Mouse (Mus musculus): Measurements from ENCODE around the gene Zfp626. TPM values are rescaled to one million over a fixed set of nuclear protein-coding genes. Genes with fewer than 3 reads are reported as not detected.

Zfp626 gene
- total and polyA plus RNA-seq, 3 experiments = 3.2 to 4.0 TPM; not detected in 1

GRCm38 (mm10) chr7:27840104-27840503, 33.1 kb downstream of the Zfp626 start:
- peaks cover 3 to 6% of the 10 kb centered on the region in 2 experiments; a peak in 3 of 4 replicates for H3K4me1 ChIP-seq (ENCODE audit: control insufficient read depth in 1 of 2, insufficient read depth in 2 of 2, low read length in 2 of 2)
- no peaks in the 10 kb centered on the region; the same call in 1 of the 2 replicates for H3K79me2 ChIP-seq (ENCODE audit: control insufficient read depth, insufficient read depth, low read length, poor library complexity)
- no peak for DNase-seq (ENCODE audit: low read depth, low spot score)
- TF ChIP-seq TCF12 (IDR thresholded peaks at IDR 0.05; ENCODE audit: low read depth, low read length) (no peak), CHD2 (IDR thresholded peaks at IDR 0.05; ENCODE audit: low read length) (no peak), SIN3A (IDR thresholded peaks at IDR 0.05; ENCODE audit: low read length) (no peak), ZC3H11A (IDR thresholded peaks at IDR 0.05; ENCODE audit: low read depth, low read length) (no peak), CHD1 (IDR thresholded peaks at IDR 0.05; ENCODE audit: low read depth, low read length) (no peak), USF2 (IDR thresholded peaks at IDR 0.05; ENCODE audit: borderline replicate concordance in 1 of 2, insufficient read depth in 1 of 2, low read depth in 1 of 2, low read length in 2 of 2) (no peak), MAZ (IDR thresholded peaks at IDR 0.05; ENCODE audit: low read depth, low read length) (no peak), CTCF (IDR thresholded peaks at IDR 0.05 in 2 of 3, conservative IDR thresholded peaks at IDR 0.05 in 1 of 3; ENCODE audit: control insufficient read depth in 1 of 3, insufficient read depth in 1 of 3, low read depth in 2 of 3, low read length in 3 of 3, poor library complexity in 1 of 3, severe bottlenecking in 1 of 3) (no peak), EP300 (IDR thresholded peaks at IDR 0.05; ENCODE audit: low read depth in 1 of 2, low read length in 2 of 2) (no peak)
- H3K36me3 ChIP-seq (ENCODE audit: control insufficient read depth in 1 of 2, insufficient read depth in 2 of 2, low read length in 2 of 2) = peaks cover 0 to 3% of the 10 kb centered on the region in 2 experiments; a peak in 2 of 4 replicates
- H3K9me3 ChIP-seq (replicated peaks; ENCODE audit: insufficient read depth, low read length) = no peaks in the 10 kb centered on the region
- no peaks in the 10 kb centered on the region for H3K27me3 ChIP-seq (ENCODE audit: control insufficient read depth in 1 of 2, insufficient read depth in 2 of 2, low read length in 2 of 2)
- no peak overlapping the region for H3K9ac ChIP-seq (ENCODE audit: control insufficient read depth, low read depth, low read length, poor library complexity, severe bottlenecking)
- no peak overlapping the region for H3K4me3 ChIP-seq (ENCODE audit: control insufficient read depth in 1 of 2, insufficient read depth in 1 of 2, low read depth in 2 of 2, low read length in 2 of 2)
- no peak overlapping the region for H3K27ac ChIP-seq (ENCODE audit: control insufficient read depth, low read depth, low read length)

GRCm38 (mm10) chr7:27857227-27857626, 50.2 kb downstream of the Zfp626 start, which contains the start of gene Zfp607a:
TSS of gene Zfp607a (plus strand) at chr7:27857527.
- DNase-seq (ENCODE audit: low read depth, low spot score) = no peak
- Histone ChIP-seq H3K79me2 (ENCODE audit: control insufficient read depth, insufficient read depth, low read length, poor library complexity) (peaks cover 11% of the 10 kb centered on the region), H3K4me3 (ENCODE audit: control insufficient read depth in 1 of 2, insufficient read depth in 1 of 2, low read depth in 2 of 2, low read length in 2 of 2) (no peak within 1 kb of the TSS), H3K27ac (ENCODE audit: control insufficient read depth, low read depth, low read length) (no peak within 1 kb of the TSS), H3K36me3 (ENCODE audit: control insufficient read depth in 1 of 2, insufficient read depth in 2 of 2, low read length in 2 of 2) (peaks cover 2 to 4% of the 10 kb centered on the region in 2 experiments; a peak in 3 of 4 replicates), H3K4me1 (ENCODE audit: control insufficient read depth in 1 of 2, insufficient read depth in 2 of 2, low read length in 2 of 2) (peaks cover 5 to 9% of the 10 kb centered on the region in 2 experiments), H3K27me3 (ENCODE audit: control insufficient read depth in 1 of 2, insufficient read depth in 2 of 2, low read length in 2 of 2) (no peaks in the 10 kb centered on the region), H3K9me3 (replicated peaks; ENCODE audit: insufficient read depth, low read length) (no peaks in the 10 kb centered on the region), H3K9ac (ENCODE audit: control insufficient read depth, low read depth, low read length, poor library complexity, severe bottlenecking) (no peak within 1 kb of the TSS)
- TF ChIP-seq RAD21 (IDR thresholded peaks at IDR 0.05; ENCODE audit: low read depth, low read length) = no peak
- no peak for TF ChIP-seq ELF1 (IDR thresholded peaks at IDR 0.05; ENCODE audit: low read depth, low read length)
- TF ChIP-seq EP300 (IDR thresholded peaks at IDR 0.05; ENCODE audit: low read depth in 1 of 2, low read length in 2 of 2) = no peak
- no peak for TF ChIP-seq GABPA (IDR thresholded peaks at IDR 0.05; ENCODE audit: low read depth, low read length)
- no peak for TF ChIP-seq MAX (IDR thresholded peaks at IDR 0.05; ENCODE audit: low read length)
- TF ChIP-seq SIN3A (IDR thresholded peaks at IDR 0.05; ENCODE audit: low read length) = no peak
- no peak for TF ChIP-seq ZC3H11A (IDR thresholded peaks at IDR 0.05; ENCODE audit: low read depth, low read length)
- TF ChIP-seq USF1 (IDR thresholded peaks at IDR 0.05; ENCODE audit: low read depth, low read length) = no peak

Data from MEL (cell line).